In genomic region chr7:19326359-19326758, GRCm38 (mm10) we compare ENCODE assay signal across 8 mouse cellular contexts. TPM values are rescaled to one million over a fixed set of nuclear protein-coding genes. Genes with fewer than 3 reads are reported as not detected.
DNase-seq lines count a peak whose midpoint lies in the region; ATAC-seq and TF ChIP-seq lines count a peak whose summit lies in the region.

No protein-coding gene starts in this region.

- no peak for TF ChIP-seq EP300 in heart, adult 2 months (IDR thresholded peaks at IDR 0.05; ENCODE audit: insufficient read depth, low read depth, low read length)

- H3K4me2 ChIP-seq in embryonic facial prominence, embryonic 12.5 days (replicated peaks), result peak overlapping the region; percentile 54
- H3K4me2 ChIP-seq in myocyte (ENCODE audit: low read depth), result peak overlapping the region; percentile 100
- H3K4me2 ChIP-seq in stomach, embryonic 14.5 days (replicated peaks; ENCODE audit: low read depth, low read length), result peak overlapping the region; percentile 68

- TF ChIP-seq POLR2A in heart, adult 2 months (IDR thresholded peaks at IDR 0.05; ENCODE audit: insufficient read depth, low read depth, low read length), result no peak
- no peak for TF ChIP-seq POLR2A in liver, adult 2 months (IDR thresholded peaks at IDR 0.05; ENCODE audit: extremely low read depth, insufficient read depth, low read length)
- peak; percentile 31 for TF ChIP-seq POLR2A in myocyte (IDR thresholded peaks at IDR 0.05; ENCODE audit: insufficient read length, low read depth)

- H3K27me3 ChIP-seq in C2C12 (ENCODE audit: control insufficient read depth, insufficient read depth, insufficient read length), result no peaks in the 10 kb centered on the region
- H3K27me3 ChIP-seq in embryonic facial prominence, embryonic 12.5 days, result peaks cover 14% of the 10 kb centered on the region; the same call in 1 of the 2 replicates
- no peaks in the 10 kb centered on the region for H3K27me3 ChIP-seq in heart, adult 2 months (ENCODE audit: control insufficient read depth, insufficient read depth, low read length)
- H3K27me3 ChIP-seq in liver, adult 2 months (ENCODE audit: control insufficient read depth, insufficient read depth, low read length), result no peaks in the 10 kb centered on the region
- H3K27me3 ChIP-seq in myocyte (ENCODE audit: control insufficient read depth, insufficient read depth, insufficient read length), result no peaks in the 10 kb centered on the region
- no peaks in the 10 kb centered on the region for H3K27me3 ChIP-seq in stomach, embryonic 14.5 days (ENCODE audit: control insufficient read depth, insufficient read depth, low read length)

- no peak overlapping the region for H3K9ac ChIP-seq in embryonic facial prominence, embryonic 12.5 days
- peak overlapping the region; percentile 67 for H3K9ac ChIP-seq in heart, adult 2 months (ENCODE audit: low read depth, low read length)
- H3K9ac ChIP-seq in liver, adult 2 months (ENCODE audit: low read depth, low read length), result no peak overlapping the region
- 0 out of 2 replicates have a peak overlapping the region, but pooled peaks have one; percentile 1 for H3K9ac ChIP-seq in stomach, embryonic 14.5 days (replicated peaks; ENCODE audit: low read depth, low read length)

- TF ChIP-seq CTCF in C2C12 (IDR thresholded peaks at IDR 0.05; ENCODE audit: control insufficient read depth, insufficient read depth, insufficient read length), result no peak
- TF ChIP-seq CTCF in heart, adult 2 months (IDR thresholded peaks at IDR 0.05), result peak; percentile 26
- TF ChIP-seq CTCF in liver, adult 2 months (IDR thresholded peaks at IDR 0.05; ENCODE audit: low read depth, low read length), result no peak

- H3K27ac ChIP-seq in embryonic facial prominence, embryonic 12.5 days, result no peak overlapping the region
- peak overlapping the region; percentile 89 for H3K27ac ChIP-seq in heart, adult 2 months
- peak overlapping the region; percentile 40 for H3K27ac ChIP-seq in liver, adult 2 months (replicated peaks; ENCODE audit: insufficient read depth, low read depth, low read length)
- peak overlapping the region; percentile 77 for H3K27ac ChIP-seq in stomach, embryonic 14.5 days (ENCODE audit: low read length)

- H3K4me1 ChIP-seq in embryonic facial prominence, embryonic 12.5 days, result peaks cover 16% of the 10 kb centered on the region
- peaks cover 8% of the 10 kb centered on the region for H3K4me1 ChIP-seq in heart, adult 2 months (ENCODE audit: control insufficient read depth, insufficient read depth, low read length)
- H3K4me1 ChIP-seq in liver, adult 2 months (ENCODE audit: control insufficient read depth, insufficient read depth, low read length), result peaks cover 2% of the 10 kb centered on the region; the same call in 1 of the 2 replicates
- peaks cover 17% of the 10 kb centered on the region for H3K4me1 ChIP-seq in stomach, embryonic 14.5 days (ENCODE audit: control insufficient read depth, insufficient read depth, low read length)

- H3K79me3 ChIP-seq in C2C12 (ENCODE audit: low read depth), result no peaks in the 10 kb centered on the region

- peak overlapping the region; percentile 45 for H3ac ChIP-seq in C2C12 (ENCODE audit: control insufficient read depth, insufficient read length, low read depth)
- no peak overlapping the region for H3ac ChIP-seq in myocyte (ENCODE audit: control insufficient read depth, insufficient read length)

- H3K36me3 ChIP-seq in C2C12 (ENCODE audit: control insufficient read depth, insufficient read depth) (no peaks in the 10 kb centered on the region), myocyte (ENCODE audit: control insufficient read depth, insufficient read depth) (no peaks in the 10 kb centered on the region)
- no peaks in the 10 kb centered on the region for H3K36me3 ChIP-seq in embryonic facial prominence, embryonic 12.5 days
- no peaks in the 10 kb centered on the region for H3K36me3 ChIP-seq in heart, adult 2 months (ENCODE audit: control insufficient read depth, insufficient read depth, low read length)
- H3K36me3 ChIP-seq in liver, adult 2 months (ENCODE audit: control insufficient read depth, insufficient read depth, low read length), result no peaks in the 10 kb centered on the region
- no peaks in the 10 kb centered on the region for H3K36me3 ChIP-seq in stomach, embryonic 14.5 days (ENCODE audit: control insufficient read depth, insufficient read depth, low read length)

- H3K4me3 ChIP-seq in C2C12 (ENCODE audit: insufficient read depth, poor library complexity, severe bottlenecking), result no peak overlapping the region
- H3K4me3 ChIP-seq in embryonic facial prominence, embryonic 12.5 days, result peak overlapping the region; percentile 33
- peak overlapping the region; percentile 46 for H3K4me3 ChIP-seq in heart, adult 2 months
- peak overlapping the region; percentile 22; the same call in 1 of the 2 replicates for H3K4me3 ChIP-seq in liver, adult 2 months (ENCODE audit: insufficient read depth, low read depth, low read length)
- peak overlapping the region; percentile 26 for H3K4me3 ChIP-seq in myocyte
- H3K4me3 ChIP-seq in stomach, embryonic 14.5 days (ENCODE audit: low read depth, low read length), result peak overlapping the region; percentile 32; the same call in 1 of the 2 replicates

- no peaks in the 10 kb centered on the region for H3K9me3 ChIP-seq in embryonic facial prominence, embryonic 12.5 days
- H3K9me3 ChIP-seq in stomach, embryonic 14.5 days (ENCODE audit: control insufficient read depth, low read depth, low read length), result no peaks in the 10 kb centered on the region

- intact Hi-C loops in heart, adult 2 months (cut with DNase I), result no loop called here

- peak; percentile 54; the same call in 1 of the 2 replicates for ATAC-seq in embryonic facial prominence, embryonic 12.5 days (ENCODE audit: insufficient number of reproducible peaks, insufficient read depth, low FRiP score, low TSS enrichment)
- peak; percentile 66; the same call in 1 of the 2 replicates for ATAC-seq in stomach, embryonic 14.5 days (ENCODE audit: insufficient number of reproducible peaks, insufficient read depth, low FRiP score, low read depth)

- H3K79me2 ChIP-seq in C2C12 (ENCODE audit: control insufficient read depth, insufficient read depth) (no peaks in the 10 kb centered on the region), myocyte (ENCODE audit: control insufficient read depth, insufficient read depth) (no peaks in the 10 kb centered on the region)
- no peaks in the 10 kb centered on the region for H3K79me2 ChIP-seq in heart, adult 2 months (replicated peaks; ENCODE audit: control insufficient read depth, insufficient read depth, low read length)
- H3K79me2 ChIP-seq in liver, adult 2 months (ENCODE audit: control insufficient read depth, insufficient read depth, low read length), result no peaks in the 10 kb centered on the region

- WGBS in embryonic facial prominence, embryonic 12.5 days, result 2% methylated on average over 20 of the region's 20 CpGs
- 1% methylated on average over 19 of the region's 20 CpGs for WGBS in heart, adult 2 months
- whole genome bisulfite sequencing in liver, adult 2 months, result 1% methylated on average over 20 of the region's 20 CpGs
- under 1% methylated on average over 17 of the region's 20 CpGs for WGBS in stomach, embryonic 14.5 days

- peak; percentile 94 for DNase-seq in adrenal gland, postnatal 10 days
- DNase-seq in heart, adult 2 months, result peak; percentile 95 to 97
- peak; percentile 87 for DNase-seq in kidney, adult 11 months
- peak; percentile 45 for DNase-seq in liver, adult 2 months (ENCODE audit: extremely low read depth, low read depth, low spot score)

RNA-seq across cellular contexts. Expression of gene Fosb, which starts 16.5 kb away (rescaled TPM):
- polyA plus RNA-seq in C2C12 (2012; fragmentation: generic; extraction: Trizol) (1.4 TPM), myocyte (2012; fragmentation: generic; extraction: Trizol) (0.82 TPM)
- 10 to 100 TPM in 1 of 2 experiments, 1 to 10 TPM in 1; 1.2 to 12.9 TPM for total RNA-seq in adrenal gland, postnatal 10 days (2021)
- polyA plus RNA-seq in embryonic facial prominence, embryonic 12.5 days (2016; fragmentation: Nextera tagmentation; extraction: Ambion mirVana), result 0.05 TPM in 1 of 2 replicates, not detected in the other
- total RNA-seq in heart, adult 2 months (2021), result 1 to 10 TPM in 1 of 2 experiments, under 1 TPM in 1; 0.89 to 1.1 TPM
- polyA plus RNA-seq in heart, adult 2 months (2012; rRNA removed), result 0.94 and 1.1 TPM in 2 replicates
- 0.07 and 0.09 TPM in 2 replicates for total RNA-seq in liver, adult 2 months (2014; rRNA removed)
- 0.06 and 0.11 TPM in 2 replicates for polyA plus RNA-seq in liver, adult 2 months (2012; rRNA removed)
- polyA plus RNA-seq in stomach, embryonic 14.5 days (2014; fragmentation: Nextera tagmentation; extraction: Ambion mirVana), result 0.07 TPM in 1 of 2 replicates, not detected in the other

RNA-seq across cellular contexts. Expression of gene Ercc1, which starts 18.2 kb away (rescaled TPM):
- 151 TPM for polyA plus RNA-seq in C2C12 (2012; fragmentation: generic; extraction: Trizol)
- 10 to 100 TPM; 37.1 to 41.3 TPM for total RNA-seq in adrenal gland, postnatal 10 days (2021)
- 92.3 and 94.5 TPM in 2 replicates for polyA plus RNA-seq in embryonic facial prominence, embryonic 12.5 days (2016; fragmentation: Nextera tagmentation; extraction: Ambion mirVana)
- 10 to 100 TPM; 46.8 to 48.6 TPM for total RNA-seq in heart, adult 2 months (2021)
- polyA plus RNA-seq in heart, adult 2 months (2012; rRNA removed), result 47.1 and 49.1 TPM in 2 replicates
- 6.5 and 6.6 TPM in 2 replicates for total RNA-seq in liver, adult 2 months (2014; rRNA removed)
- 8.5 and 9.4 TPM in 2 replicates for polyA plus RNA-seq in liver, adult 2 months (2012; rRNA removed)
- 83.1 TPM for polyA plus RNA-seq in myocyte (2012; fragmentation: generic; extraction: Trizol)
- polyA plus RNA-seq in stomach, embryonic 14.5 days (2014; fragmentation: Nextera tagmentation; extraction: Ambion mirVana), result 86.0 and 92.8 TPM in 2 replicates

RNA-seq across cellular contexts. Expression of gene Cd3eap, which starts 32.9 kb away (rescaled TPM):
- polyA plus RNA-seq in C2C12 (2012; fragmentation: generic; extraction: Trizol) (25.6 TPM), myocyte (2012; fragmentation: generic; extraction: Trizol) (13.7 TPM)
- total RNA-seq in adrenal gland, postnatal 10 days (2021), result 10 to 100 TPM; 11.5 to 11.7 TPM
- 27.1 and 28.0 TPM in 2 replicates for polyA plus RNA-seq in embryonic facial prominence, embryonic 12.5 days (2016; fragmentation: Nextera tagmentation; extraction: Ambion mirVana)
- 1 to 10 TPM; 9.3 to 9.7 TPM for total RNA-seq in heart, adult 2 months (2021)
- polyA plus RNA-seq in heart, adult 2 months (2012; rRNA removed), result 4.4 and 4.7 TPM in 2 replicates
- total RNA-seq in liver, adult 2 months (2014; rRNA removed), result 1.3 and 1.7 TPM in 2 replicates
- polyA plus RNA-seq in liver, adult 2 months (2012; rRNA removed), result 6.5 and 7.0 TPM in 2 replicates
- polyA plus RNA-seq in stomach, embryonic 14.5 days (2014; fragmentation: Nextera tagmentation; extraction: Ambion mirVana), result 20.5 and 23.9 TPM in 2 replicates

RNA-seq across cellular contexts. Expression of gene Ppp1r13l, which starts 33.2 kb away (rescaled TPM):
- polyA plus RNA-seq in C2C12 (2012; fragmentation: generic; extraction: Trizol) (21.5 TPM), myocyte (2012; fragmentation: generic; extraction: Trizol) (36.0 TPM)
- total RNA-seq in adrenal gland, postnatal 10 days (2021), result 1 to 10 TPM; 5.0 to 6.0 TPM
- polyA plus RNA-seq in embryonic facial prominence, embryonic 12.5 days (2016; fragmentation: Nextera tagmentation; extraction: Ambion mirVana), result 7.3 and 8.1 TPM in 2 replicates
- 10 to 100 TPM; 43.9 to 45.1 TPM for total RNA-seq in heart, adult 2 months (2021)
- polyA plus RNA-seq in heart, adult 2 months (2012; rRNA removed), result 23.5 and 30.1 TPM in 2 replicates
- total RNA-seq in liver, adult 2 months (2014; rRNA removed), result 0.18 and 0.20 TPM in 2 replicates
- 3.0 and 4.6 TPM in 2 replicates for polyA plus RNA-seq in liver, adult 2 months (2012; rRNA removed)
- 9.6 and 10.0 TPM in 2 replicates for polyA plus RNA-seq in stomach, embryonic 14.5 days (2014; fragmentation: Nextera tagmentation; extraction: Ambion mirVana)

RNA-seq across cellular contexts. Expression of gene Rtn2, which starts 43.9 kb away (rescaled TPM):
- polyA plus RNA-seq in C2C12 (2012; fragmentation: generic; extraction: Trizol), result 107 TPM
- 10 to 100 TPM; 20.2 to 59.7 TPM for total RNA-seq in adrenal gland, postnatal 10 days (2021)
- polyA plus RNA-seq in embryonic facial prominence, embryonic 12.5 days (2016; fragmentation: Nextera tagmentation; extraction: Ambion mirVana), result 17.9 and 21.4 TPM in 2 replicates
- 100 to 1,000 TPM; 114 to 136 TPM for total RNA-seq in heart, adult 2 months (2021)
- polyA plus RNA-seq in heart, adult 2 months (2012; rRNA removed), result 273 and 340 TPM in 2 replicates
- total RNA-seq in liver, adult 2 months (2014; rRNA removed), result 0.27 and 0.65 TPM in 2 replicates
- 0.62 and 1.1 TPM in 2 replicates for polyA plus RNA-seq in liver, adult 2 months (2012; rRNA removed)
- 340 TPM for polyA plus RNA-seq in myocyte (2012; fragmentation: generic; extraction: Trizol)
- polyA plus RNA-seq in stomach, embryonic 14.5 days (2014; fragmentation: Nextera tagmentation; extraction: Ambion mirVana), result 11.7 and 13.9 TPM in 2 replicates

Comparison
In these comparisons a context has a peak if more than half of its experiments do, and no peak if none do; other contexts are left out.
1. DNase-seq: peak in every context shown above with its lines; median percentile 96 in heart, adult 2 months; 94 in adrenal gland, postnatal 10 days; 87 in kidney, adult 11 months; 45 in liver, adult 2 months.
2. H3K9ac ChIP-seq: peak in heart, adult 2 months (single experiment) and stomach, embryonic 14.5 days (single experiment); none in embryonic facial prominence, embryonic 12.5 days (single experiment) and liver, adult 2 months (single experiment).
3. Peak in every context shown above with its lines, with median percentiles within 50 percentile points of each other: H3K4me2 ChIP-seq.